Mouse (Mus musculus) thymus, postnatal 4 days (tissue): Measurements from ENCODE around the gene H2afy.
A peak's percentile ranks its signal among the peaks of the same experiment; 100 is the strongest.
"Not testable (repeated sequence)": the region's sequence is repeated elsewhere in the genome, so short reads cannot be mapped to it uniquely, and the experiment has no call there.

Source experiments
- DNase-seq: peaks from one replicate; pipeline ENCODE4 v3.0.0; 2021

The H2afy gene

DNA sequence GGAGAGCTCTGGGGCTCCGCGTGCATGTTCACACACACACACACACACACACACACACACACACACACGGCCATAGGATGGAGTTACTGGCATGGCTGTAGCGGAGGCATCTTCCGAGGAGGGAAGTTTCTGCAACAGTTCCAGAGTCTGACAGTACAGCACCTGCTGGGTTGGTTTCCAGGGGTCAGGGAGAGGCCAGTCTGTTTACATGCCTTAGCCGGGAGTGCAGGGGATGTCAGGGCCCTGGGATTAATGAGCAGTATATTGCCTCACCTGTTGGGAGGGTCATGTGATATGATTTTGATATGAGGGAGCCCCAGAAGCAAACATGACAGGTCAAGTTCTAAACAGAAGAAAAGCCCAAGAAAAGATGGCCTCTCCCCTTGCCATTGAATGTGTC lies 66.5 kb downstream of the H2afy start:
- DNase-seq = no peak

- no peak for DNase-seq
Measured at GRCm38 (mm10) chr13:56068517-56068916, 67.6 kb downstream of the H2afy start.

DNA sequence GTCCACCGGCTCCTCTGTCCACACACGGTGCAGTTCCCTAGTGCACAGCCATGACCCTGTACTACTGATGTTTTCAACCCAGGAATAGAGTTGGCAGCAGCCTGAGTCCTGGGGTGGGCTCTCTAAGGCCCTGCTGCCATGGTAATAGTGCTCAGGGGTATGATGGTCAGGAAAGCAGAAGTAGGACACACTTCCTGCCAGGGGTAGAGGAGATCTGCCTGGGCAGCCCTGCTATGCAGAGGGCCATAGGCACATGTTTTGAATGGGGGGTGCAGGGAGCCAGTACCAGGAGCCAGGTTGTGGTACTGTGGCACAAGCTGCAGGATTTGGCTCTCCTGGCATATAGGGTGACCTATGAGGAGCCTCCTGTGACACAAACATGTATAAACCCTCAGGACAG lies 69.3 kb downstream of the H2afy start:
- no peak for DNase-seq

GRCm38 (mm10) chr13:56066152-56066551 lies 70.0 kb downstream of the H2afy start:
- DNase-seq = no peak

DNA sequence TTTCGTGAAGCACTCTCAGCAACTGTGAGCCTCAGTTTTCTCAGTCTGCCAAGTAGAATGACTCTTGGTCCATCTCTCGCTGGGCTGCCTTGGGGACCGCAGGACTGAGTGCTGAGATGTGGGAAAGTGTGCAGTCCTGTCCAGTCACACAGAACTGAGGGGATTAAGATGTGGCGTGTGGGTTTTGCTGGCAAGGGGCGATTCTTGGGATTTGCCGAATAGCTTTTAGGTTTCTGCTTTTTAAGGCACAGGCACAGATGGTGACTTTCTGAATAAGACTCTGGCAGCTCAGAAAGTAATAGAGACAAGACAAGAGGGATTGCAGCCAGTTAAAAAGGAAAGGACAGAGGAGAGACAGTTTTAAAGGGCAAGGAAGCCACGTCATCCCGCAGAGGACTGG lies 78.4 kb downstream of the H2afy start:
- DNase-seq = no peak

DNA sequence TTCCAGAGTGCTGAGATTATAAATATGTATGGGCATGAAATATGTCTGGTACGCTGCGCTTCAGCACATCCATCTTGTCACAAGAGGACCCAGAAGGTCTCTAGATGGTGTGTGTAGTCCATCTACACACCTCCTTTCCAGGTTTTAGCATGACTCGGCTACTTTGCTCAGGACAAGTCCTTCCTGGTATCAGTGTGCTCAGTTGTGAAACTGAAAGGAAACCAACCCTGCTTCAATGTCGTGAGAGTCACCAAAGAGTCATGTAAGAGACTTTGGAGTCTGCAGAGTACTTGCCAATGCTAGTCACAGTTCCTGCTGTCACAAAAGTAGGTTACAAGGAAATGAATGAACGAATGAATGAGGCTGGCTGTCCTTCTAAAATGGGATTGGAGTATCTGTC lies 80.4 kb downstream of the H2afy start:
- no peak for DNase-seq

GRCm38 (mm10) chr13:56054089-56054488 lies 82.1 kb downstream of the H2afy start:
- DNase-seq = no peak

GRCm38 (mm10) chr13:56052781-56053180 lies 83.4 kb downstream of the H2afy start:
- no peak for DNase-seq

- DNase-seq = no peak
Measured at GRCm38 (mm10) chr13:56050246-56050645, 85.9 kb downstream of the H2afy start.

DNA sequence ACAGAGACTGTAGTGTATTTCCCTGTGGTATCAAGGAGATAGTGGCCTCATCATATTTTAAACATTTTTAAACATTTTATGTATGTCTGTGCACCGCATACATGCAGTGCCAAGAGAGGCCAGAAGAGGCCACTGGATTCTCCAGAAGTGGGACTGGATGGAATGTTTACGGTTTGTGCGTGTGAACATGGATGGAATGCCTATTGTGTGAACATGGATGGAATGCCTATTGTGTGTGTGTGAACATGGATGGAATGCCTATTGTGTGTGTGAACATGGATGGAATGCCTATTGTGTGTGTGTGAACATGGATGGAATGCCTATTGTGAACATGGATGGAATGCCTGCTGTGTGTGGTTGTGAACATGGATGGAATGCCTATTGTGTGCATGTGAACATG lies 93.9 kb downstream of the H2afy start:
- no peak for DNase-seq

DNA sequence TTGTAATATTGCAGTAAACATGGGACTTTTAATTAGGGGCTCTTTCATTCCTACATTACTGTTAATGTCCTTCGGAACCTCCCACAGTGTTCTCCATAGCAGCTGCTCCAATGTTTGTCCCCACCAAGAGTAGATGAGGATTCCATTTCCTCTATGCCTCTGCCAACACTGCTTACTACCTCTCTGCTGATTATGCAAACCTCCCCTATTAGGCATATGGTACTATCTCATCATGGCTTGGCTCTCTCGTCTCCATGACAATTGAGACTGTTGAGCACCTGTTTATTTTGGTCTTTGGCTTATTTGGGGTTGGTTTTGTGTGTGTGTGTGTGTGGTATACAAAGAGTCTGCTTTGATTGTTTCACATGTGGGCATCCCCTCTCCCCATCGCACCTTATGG lies 95.5 kb downstream of the H2afy start:
- DNase-seq = no peak

GRCm38 (mm10) chr13:56039610-56040371 lies 96.4 kb downstream of the H2afy start:
- no peak for DNase-seq

- no peak for DNase-seq
Measured at GRCm38 (mm10) chr13:56029006-56029405, 107.2 kb downstream of the H2afy start.

DNA sequence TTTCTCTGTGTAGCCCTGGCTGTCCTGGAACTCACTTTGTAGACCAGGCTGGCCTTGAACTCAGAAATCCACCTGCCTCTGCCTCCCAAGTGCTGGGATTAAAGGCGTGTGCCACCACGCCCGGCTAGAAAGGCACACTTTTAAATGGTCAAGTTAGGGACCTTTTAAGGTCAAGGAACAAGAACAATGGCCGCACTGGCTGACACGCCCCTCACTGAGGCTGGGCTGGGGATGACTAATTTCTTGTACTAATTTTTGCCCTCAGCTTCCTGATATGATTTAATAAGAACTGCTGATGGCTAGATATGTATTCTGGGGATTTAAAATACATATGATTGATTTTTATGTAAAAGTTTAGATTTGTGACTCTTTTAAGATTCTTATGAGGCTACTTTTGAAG lies 108.2 kb downstream of the H2afy start:
- not testable (repeated sequence) for DNase-seq

DNA sequence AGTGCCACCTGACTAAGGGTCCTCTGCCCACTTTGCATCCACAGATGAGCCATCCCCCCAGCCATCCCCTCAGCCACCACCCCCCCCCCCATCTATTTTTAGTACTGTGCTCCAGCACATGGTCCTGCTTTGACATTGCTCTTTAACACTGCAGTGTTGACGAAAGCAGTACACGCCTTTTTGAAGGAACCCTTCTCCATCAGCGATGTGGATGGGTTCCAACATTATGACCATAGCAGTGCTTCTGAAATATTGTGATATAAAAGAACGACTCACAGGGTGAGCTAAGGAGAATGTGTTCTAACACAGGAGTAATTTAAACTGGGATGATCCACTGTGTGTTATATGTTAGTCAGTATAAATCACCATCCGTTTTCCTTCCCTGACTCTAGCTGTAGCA lies 109.5 kb downstream of the H2afy start:
- no peak for DNase-seq

DNA sequence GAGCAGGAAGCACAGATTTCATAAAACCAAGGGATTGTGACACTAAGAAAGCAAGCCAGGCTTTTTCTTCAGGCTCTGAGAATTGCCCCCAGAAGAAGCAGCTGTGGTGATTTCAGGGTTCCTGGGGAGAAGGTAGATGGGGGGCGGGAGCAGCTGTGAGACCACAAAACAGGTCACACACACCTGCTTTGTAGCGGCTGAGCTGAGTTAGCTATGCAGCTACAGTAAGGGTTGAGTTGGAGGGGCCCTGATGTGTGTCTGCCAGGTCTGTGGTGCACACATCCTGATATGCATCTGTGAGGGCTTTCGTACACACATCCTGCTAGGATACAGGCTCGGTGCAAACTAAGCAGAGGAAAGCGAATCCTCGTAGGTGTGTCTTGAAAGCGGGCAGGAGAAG lies 110.1 kb downstream of the H2afy start:
- DNase-seq = peak; percentile 67

GRCm38 (mm10) chr13:56025027-56025410 lies 111.1 kb downstream of the H2afy start:
- DNase-seq = peak; percentile 18

- no peak for DNase-seq
Measured at GRCm38 (mm10) chr13:56024410-56025026, 111.6 kb downstream of the H2afy start.
